Comparison of ENCODE assay signal across 8 mouse cellular contexts in the genomic region with DNA sequence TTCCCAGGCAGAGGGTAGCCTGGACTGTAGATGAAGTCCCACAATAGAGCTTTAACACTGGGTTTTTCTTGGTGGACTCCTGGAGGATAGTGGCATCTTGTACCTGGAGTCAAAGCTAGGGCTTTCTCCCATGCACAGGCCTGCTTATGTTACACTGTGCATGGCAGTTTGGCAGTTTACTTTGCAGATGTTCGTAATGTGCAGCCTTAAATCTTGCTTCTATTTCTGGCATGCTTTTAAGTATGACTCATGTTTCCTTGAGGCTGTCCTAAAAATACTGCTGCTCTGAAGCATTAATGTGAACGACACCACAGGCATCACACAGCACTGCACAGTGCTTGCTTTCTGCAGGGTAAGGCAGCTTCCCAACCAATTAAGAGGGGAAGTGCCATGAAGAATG. TPM values are rescaled to one million over a fixed set of nuclear protein-coding genes. Genes with fewer than 3 reads are reported as not detected.
DNase-seq lines count a peak whose midpoint lies in the region; ATAC-seq lines count a peak whose summit lies in the region.

No protein-coding gene starts in this region.

- H3K36me3 ChIP-seq in liver, embryonic 11.5 days (ENCODE audit: control insufficient read depth, insufficient read depth, low read length), result no peaks in the 10 kb centered on the region
- H3K36me3 ChIP-seq in liver, embryonic 12.5 days, result no peaks in the 10 kb centered on the region
- H3K36me3 ChIP-seq in heart, embryonic 10.5 days, result no peaks in the 10 kb centered on the region
- H3K36me3 ChIP-seq in limb, embryonic 13.5 days, result no peaks in the 10 kb centered on the region
- H3K36me3 ChIP-seq in hindbrain, embryonic 10.5 days, result no peaks in the 10 kb centered on the region

- H3K4me2 ChIP-seq in liver, embryonic 11.5 days, result no peak overlapping the region
- H3K4me2 ChIP-seq in liver, embryonic 12.5 days, result no peak overlapping the region
- 0 out of 2 replicates have a peak overlapping the region, but pooled peaks have one; percentile 9 for H3K4me2 ChIP-seq in limb, embryonic 13.5 days (replicated peaks)

- no peak overlapping the region for H3K27ac ChIP-seq in liver, embryonic 11.5 days (ENCODE audit: low read depth, low read length)
- no peak overlapping the region for H3K27ac ChIP-seq in liver, embryonic 12.5 days
- H3K27ac ChIP-seq in heart, embryonic 10.5 days, result peak overlapping the region; percentile 56; the same call in 1 of the 2 replicates
- H3K27ac ChIP-seq in limb, embryonic 13.5 days, result peak overlapping the region; percentile 72; the same call in 1 of the 2 replicates
- H3K27ac ChIP-seq in hindbrain, embryonic 10.5 days, result no peak overlapping the region

- H3K4me3 ChIP-seq in liver, embryonic 11.5 days (ENCODE audit: low read depth, low read length), result no peak overlapping the region
- no peak overlapping the region for H3K4me3 ChIP-seq in liver, embryonic 12.5 days
- H3K4me3 ChIP-seq in heart, embryonic 10.5 days, result no peak overlapping the region
- no peak overlapping the region for H3K4me3 ChIP-seq in limb, embryonic 13.5 days
- no peak overlapping the region for H3K4me3 ChIP-seq in hindbrain, embryonic 10.5 days

- no peak overlapping the region for H3K9ac ChIP-seq in liver, embryonic 11.5 days (ENCODE audit: low read depth, low read length)
- no peak overlapping the region for H3K9ac ChIP-seq in liver, embryonic 12.5 days
- H3K9ac ChIP-seq in limb, embryonic 13.5 days, result no peak overlapping the region

- no peak for DNase-seq in liver, embryonic 11.5 days (ENCODE audit: low spot score)
- peak; percentile 29 for DNase-seq in adrenal gland, postnatal 14 days
- no peak for DNase-seq in heart, embryonic 10.5 days (ENCODE audit: low spot score)
- DNase-seq in thymus, postnatal 0 days (ENCODE audit: low spot score), result peak; percentile 77
- DNase-seq in hindbrain, embryonic 10.5 days (ENCODE audit: low spot score), result no peak
- DNase-seq in spleen, postnatal 10 days (ENCODE audit: low spot score in 2 of 2), result no peak

- no peaks in the 10 kb centered on the region for H3K9me3 ChIP-seq in liver, embryonic 11.5 days (ENCODE audit: control insufficient read depth, low read length)
- no peaks in the 10 kb centered on the region for H3K9me3 ChIP-seq in liver, embryonic 12.5 days (replicated peaks)
- H3K9me3 ChIP-seq in heart, embryonic 10.5 days, result no peaks in the 10 kb centered on the region
- H3K9me3 ChIP-seq in limb, embryonic 13.5 days, result no peaks in the 10 kb centered on the region
- no peaks in the 10 kb centered on the region for H3K9me3 ChIP-seq in hindbrain, embryonic 10.5 days

- H3K4me1 ChIP-seq in liver, embryonic 11.5 days (replicated peaks; ENCODE audit: control insufficient read depth, insufficient read depth, low read length), result no peaks in the 10 kb centered on the region
- no peaks in the 10 kb centered on the region for H3K4me1 ChIP-seq in liver, embryonic 12.5 days
- H3K4me1 ChIP-seq in heart, embryonic 10.5 days, result peaks cover 12% of the 10 kb centered on the region; the same call in 1 of the 2 replicates
- H3K4me1 ChIP-seq in limb, embryonic 13.5 days, result peaks cover 21% of the 10 kb centered on the region
- no peaks in the 10 kb centered on the region for H3K4me1 ChIP-seq in hindbrain, embryonic 10.5 days (replicated peaks)

- 32% methylated on average over 2 of the region's 2 CpGs for WGBS in liver, embryonic 11.5 days
- WGBS in liver, embryonic 12.5 days (ENCODE audit: insufficient replicate concordance), result 20% methylated on average over 2 of the region's 2 CpGs
- WGBS in heart, embryonic 10.5 days, result 11% methylated on average over 2 of the region's 2 CpGs
- 6% methylated on average over 2 of the region's 2 CpGs for WGBS in limb, embryonic 13.5 days
- 85% methylated on average over 2 of the region's 2 CpGs for WGBS in hindbrain, embryonic 10.5 days

- ATAC-seq in liver, embryonic 11.5 days (replicated peaks; ENCODE audit: low FRiP score), result peak; percentile 31; the same call in 1 of the 2 replicates
- ATAC-seq in liver, embryonic 12.5 days, result no peak
- peak; percentile 91 for ATAC-seq in limb, embryonic 13.5 days (ENCODE audit: low FRiP score, low read depth)

- H3K27me3 ChIP-seq in liver, embryonic 11.5 days (replicated peaks; ENCODE audit: control insufficient read depth, insufficient read depth, low read length), result no peaks in the 10 kb centered on the region
- H3K27me3 ChIP-seq in liver, embryonic 12.5 days (replicated peaks), result no peaks in the 10 kb centered on the region
- H3K27me3 ChIP-seq in heart, embryonic 10.5 days (ENCODE audit: insufficient read depth, poor library complexity, severe bottlenecking), result no peaks in the 10 kb centered on the region
- no peaks in the 10 kb centered on the region for H3K27me3 ChIP-seq in limb, embryonic 13.5 days
- H3K27me3 ChIP-seq in hindbrain, embryonic 10.5 days (ENCODE audit: insufficient read depth, poor library complexity, severe bottlenecking), result no peaks in the 10 kb centered on the region

RNA-seq across cellular contexts. Expression of a gene that starts 51.9 kb away (rescaled TPM):
- polyA plus RNA-seq in liver, embryonic 11.5 days (2014; fragmentation: Nextera tagmentation; extraction: Ambion mirVana), result 12.6 and 13.2 TPM in 2 replicates
- polyA plus RNA-seq in liver, embryonic 12.5 days (2016; fragmentation: Nextera tagmentation; extraction: Ambion mirVana), result 7.6 and 8.5 TPM in 2 replicates
- total RNA-seq in adrenal gland, postnatal 14 days (2021), result 154 and 175 TPM in 2 replicates
- polyA plus RNA-seq in heart, embryonic 10.5 days (2016; fragmentation: Nextera tagmentation; extraction: Ambion mirVana), result 12.1 and 18.6 TPM in 2 replicates
- polyA plus RNA-seq in limb, embryonic 13.5 days (2015; fragmentation: Nextera tagmentation; extraction: Ambion mirVana), result 10.6 and 11.2 TPM in 2 replicates
- 7.8 and 8.3 TPM in 2 replicates for polyA plus RNA-seq in thymus, postnatal 0 days (2015; fragmentation: Nextera tagmentation; extraction: Ambion mirVana)
- polyA plus RNA-seq in hindbrain, embryonic 10.5 days (2016; fragmentation: Nextera tagmentation; extraction: Ambion mirVana), result 6.8 and 7.6 TPM in 2 replicates

Comparison
In these comparisons a context has a peak if more than half of its experiments do, and no peak if none do; other contexts are left out.
1. DNase-seq: peak in adrenal gland, postnatal 14 days (single experiment) and thymus, postnatal 0 days (single experiment); none in liver, embryonic 11.5 days (single experiment), heart, embryonic 10.5 days (single experiment), hindbrain, embryonic 10.5 days (single experiment) and spleen, postnatal 10 days (0 of 2).
2. H3K27ac ChIP-seq: peak in heart, embryonic 10.5 days (single experiment) and limb, embryonic 13.5 days (single experiment); none in liver, embryonic 11.5 days (single experiment), liver, embryonic 12.5 days (single experiment) and hindbrain, embryonic 10.5 days (single experiment).